Mouse (Mus musculus) gastrocnemius, adult 8-10 months (tissue): Measurements from ENCODE around the gene Atp6ap1l. TPM values are rescaled to one million over a fixed set of nuclear protein-coding genes. Genes with fewer than 3 reads are reported as not detected.

Experiments
- DNase-seq, 2 experiments: peaks; one replicate each; pipeline ENCODE4 v3.0.0; 2022; ENCODE audit warnings: low spot score in 2 of 2
- total RNA-seq, 4 experiments: library from RNA; stranded (reverse); gene quantifications; 2 replicates each; pipeline ENCODE4 v1.2.4; 2022

Gene Atp6ap1l
- total RNA-seq, 4 experiments from 2014 or later, result not detected

DNA sequence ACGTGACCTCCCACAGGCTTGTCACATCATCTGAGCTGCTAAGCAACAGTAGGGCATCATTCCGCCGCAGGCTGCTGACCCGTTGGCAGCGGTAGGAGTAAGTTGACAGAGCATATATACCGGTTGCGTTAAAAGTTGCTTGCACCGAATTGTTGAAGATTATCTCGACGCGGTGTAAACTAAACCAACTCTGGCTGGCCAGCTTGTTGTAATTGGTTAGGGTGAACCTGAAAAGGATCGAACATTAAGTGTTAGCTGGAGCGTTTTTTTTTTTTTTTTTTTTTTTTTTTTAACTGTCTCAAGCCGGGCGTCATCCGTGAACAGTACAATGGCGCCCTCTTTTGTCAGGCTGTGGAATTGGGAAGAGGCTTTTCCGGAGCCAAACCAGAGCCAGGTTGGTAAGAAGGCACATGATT, 18.6 kb downstream of the Atp6ap1l start:
- DNase-seq, result peak; percentile 47 to 52

DNA sequence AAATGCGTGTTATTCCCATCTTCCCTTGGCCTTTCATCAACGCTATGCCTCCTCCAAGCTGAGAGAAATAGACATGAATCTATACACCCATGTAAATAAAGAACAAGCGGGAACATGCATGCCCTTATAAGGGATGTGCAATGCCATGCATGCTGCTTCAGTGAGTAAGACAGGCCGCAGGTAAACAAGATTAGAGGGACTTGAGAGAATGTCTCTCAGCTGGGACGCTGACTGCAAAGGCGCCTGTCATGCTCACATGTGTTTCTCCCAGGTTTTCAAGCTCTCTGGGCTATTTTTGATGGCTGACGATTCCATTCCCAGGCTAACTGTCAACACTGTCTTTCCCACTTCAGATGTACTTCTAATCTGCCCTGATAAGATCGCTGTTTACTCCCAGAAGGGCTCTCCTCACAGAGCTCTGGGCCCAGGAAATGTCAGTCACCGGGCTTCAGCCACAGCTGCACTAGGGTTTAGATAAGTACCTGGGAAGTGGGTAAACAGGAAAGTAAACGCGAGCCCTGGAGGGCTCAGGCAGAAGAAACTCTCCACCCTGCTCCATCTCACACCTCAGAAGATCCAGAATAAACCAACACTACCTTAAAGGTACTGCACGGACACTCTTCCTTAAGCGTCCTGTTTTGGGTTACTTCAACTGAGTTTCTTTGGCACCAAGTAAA, 19.2 kb downstream of the Atp6ap1l start:
- DNase-seq, result no peak

DNA sequence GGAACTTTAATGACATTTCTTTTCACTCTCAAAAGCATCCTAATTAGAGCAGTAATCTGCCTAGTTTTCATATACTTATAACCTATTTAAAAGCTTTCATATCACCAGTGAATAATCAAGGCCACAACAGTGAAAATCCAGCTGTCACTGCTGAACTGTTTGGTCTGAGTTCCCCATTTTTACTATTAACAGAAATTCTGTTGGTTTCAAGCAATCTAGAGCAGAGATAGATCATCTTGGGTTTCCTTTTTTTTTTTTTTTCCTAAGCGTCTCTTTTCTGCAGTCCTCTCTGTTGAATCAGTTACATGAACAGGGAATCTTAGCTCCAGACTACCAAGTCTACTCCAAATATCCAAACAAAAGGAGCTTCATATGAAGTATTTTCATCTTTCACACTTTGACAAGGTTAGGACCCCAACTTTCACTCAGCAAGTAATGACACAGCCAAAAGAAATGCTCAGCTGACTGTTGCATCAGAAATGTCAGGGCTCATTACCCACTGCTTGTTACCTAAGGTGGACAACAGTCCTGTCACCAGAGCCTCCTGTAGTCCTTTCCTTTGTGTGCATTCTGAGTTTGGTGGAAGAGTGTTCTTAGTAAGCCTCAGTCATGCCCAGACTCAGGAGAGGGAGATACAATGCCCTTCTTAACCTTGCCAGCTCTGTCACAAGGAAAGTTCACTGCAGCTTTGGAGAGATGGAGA, 23.3 kb downstream of the Atp6ap1l start:
- DNase-seq, result no peak

DNA sequence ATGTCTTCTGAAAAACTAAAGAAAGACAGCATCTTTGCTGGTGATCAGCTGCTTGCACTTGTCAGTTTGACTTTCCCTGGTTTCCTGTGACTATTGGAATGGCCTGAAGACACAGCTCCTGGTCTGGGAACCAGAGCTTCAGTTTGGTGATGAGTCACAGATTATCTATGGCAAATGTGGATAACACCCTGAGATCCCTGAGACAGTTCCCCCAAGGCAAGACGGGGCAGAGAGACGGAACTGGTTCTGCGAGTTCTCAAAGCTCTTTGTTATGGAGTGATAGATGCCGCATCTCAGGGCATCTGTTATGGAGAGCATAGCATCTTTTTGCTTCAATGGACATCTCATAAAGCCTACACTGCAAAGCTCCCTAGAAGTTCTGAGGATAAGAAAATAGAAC, 33.6 kb downstream of the Atp6ap1l start:
- DNase-seq, result no peak

DNA sequence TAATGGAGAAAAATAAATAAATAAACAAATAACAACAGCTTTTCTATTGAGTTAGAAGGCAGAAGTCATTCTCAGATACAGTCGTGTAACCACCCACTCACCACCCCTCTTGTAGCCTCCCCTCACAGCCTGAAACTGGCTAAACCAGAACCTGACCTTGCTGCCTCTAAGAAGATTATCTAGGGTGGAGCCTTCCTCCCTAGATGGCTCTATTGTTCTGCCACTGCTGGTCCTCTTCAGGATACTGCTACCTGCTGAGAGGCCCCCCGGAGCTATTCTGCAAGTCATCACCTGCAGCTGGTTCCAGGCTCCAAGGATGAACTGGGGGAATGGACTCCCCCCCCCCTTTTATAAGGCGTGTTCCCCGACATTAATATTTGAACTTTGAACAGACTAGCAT, 36.0 kb downstream of the Atp6ap1l start:
- DNase-seq, result no peak

DNA sequence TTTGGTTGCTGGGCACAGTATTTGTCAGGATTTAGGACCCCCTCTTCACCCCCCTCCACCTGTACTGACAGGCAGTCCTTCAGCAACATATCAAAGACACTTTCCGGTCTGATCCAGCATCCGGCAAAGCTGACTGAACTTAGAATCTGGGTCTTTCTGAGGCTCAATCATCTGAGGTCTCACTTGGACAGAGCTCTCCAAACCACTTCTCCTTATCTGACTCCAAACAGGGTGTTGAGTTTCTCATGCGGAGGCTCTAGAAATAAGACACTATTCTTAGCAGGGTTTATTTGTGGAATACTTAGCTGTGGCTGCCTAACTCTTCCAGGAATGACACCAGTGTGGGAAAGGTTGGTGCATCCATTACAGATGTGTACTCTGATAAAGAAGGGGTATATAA, 43.0 kb downstream of the Atp6ap1l start:
- DNase-seq, result peak in 1 of 2 experiments; percentile 4

DNA sequence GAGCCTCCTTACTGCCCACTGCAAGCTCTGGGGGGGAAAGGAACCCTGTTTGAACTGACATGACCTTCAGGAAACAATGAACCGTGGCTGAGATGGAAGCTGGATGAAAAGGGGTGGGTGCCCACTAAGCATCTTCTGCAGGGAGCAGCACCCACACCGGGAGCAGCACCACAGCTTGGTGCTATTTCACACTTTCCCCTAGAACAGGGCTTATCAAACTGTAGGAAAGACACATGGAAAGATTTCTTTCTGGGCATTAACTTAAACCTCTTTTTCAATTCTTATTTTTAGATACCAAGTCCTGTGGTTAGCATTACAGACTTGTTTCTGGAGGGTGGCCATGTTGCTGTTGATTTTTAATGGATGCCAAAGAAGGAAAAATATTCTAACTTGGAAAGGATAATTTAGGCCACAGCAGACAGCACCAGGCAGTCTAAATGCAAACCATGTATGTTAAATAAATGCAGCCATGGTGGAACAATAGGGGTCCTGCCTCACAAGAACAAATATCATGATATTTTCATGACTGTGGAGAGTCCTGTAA, 44.2 kb downstream of the Atp6ap1l start:
- DNase-seq, result no peak

DNA sequence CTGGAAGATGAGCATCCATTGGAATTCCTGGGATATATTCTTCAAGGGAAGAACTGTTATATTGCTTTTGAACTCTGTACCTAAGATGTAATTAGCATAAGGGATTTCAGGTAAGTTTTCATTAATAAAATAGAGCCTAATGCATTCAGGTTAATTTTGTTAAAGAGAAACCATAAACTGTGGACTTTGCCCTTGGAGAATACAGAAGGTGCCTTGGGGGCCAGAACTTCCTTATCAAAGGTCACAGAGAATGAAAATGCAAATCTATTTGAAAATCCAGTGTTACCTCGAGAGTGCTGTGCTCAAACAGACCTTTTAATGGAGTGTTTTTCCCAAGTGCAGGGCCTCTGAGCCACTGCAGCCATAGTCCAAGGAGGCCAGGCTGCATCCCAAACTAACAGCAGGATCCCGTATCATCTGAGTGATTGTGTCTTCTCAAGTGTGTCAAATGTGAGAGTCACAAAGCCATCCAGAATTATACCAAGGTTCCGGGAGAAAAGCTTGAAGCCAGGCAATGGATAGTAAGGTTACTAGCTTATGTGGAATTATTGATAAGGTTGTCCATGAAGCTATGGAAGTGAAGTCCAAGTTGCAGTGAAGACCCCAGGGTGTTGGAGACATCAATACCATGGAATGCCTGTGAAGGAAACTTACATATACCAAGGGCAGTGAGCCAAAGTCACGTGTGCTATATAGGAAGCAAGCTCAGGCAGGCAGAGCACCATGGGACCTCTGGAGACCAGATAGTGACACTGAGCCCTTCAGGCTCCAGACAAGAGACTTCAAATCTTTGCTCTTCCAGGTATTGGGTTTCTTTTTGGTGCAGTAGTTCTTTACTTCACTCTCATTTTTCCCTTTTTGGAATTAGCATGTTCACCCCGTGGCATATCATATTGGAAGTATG, 52.2 kb downstream of the Atp6ap1l start:
- no peak for DNase-seq

DNA sequence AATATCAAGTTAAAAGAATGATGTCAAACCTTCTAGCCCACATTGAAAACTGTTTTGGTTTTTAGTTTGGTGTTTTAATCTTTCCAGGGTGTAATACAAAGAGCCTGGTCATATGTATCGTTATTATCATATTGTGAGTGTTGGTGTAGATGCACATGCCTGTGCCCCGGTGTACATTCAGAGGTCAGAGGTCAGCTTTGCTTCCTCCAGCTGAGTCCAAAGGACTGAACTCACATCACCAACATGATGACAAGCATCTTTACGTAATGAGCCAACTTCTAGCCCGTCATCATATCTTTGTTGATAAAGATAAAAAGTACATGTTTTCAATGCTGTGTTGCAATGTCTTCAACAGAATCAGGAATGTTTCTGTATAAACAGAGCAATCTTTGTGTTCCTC, 53.4 kb downstream of the Atp6ap1l start:
- DNase-seq, result no peak

DNA sequence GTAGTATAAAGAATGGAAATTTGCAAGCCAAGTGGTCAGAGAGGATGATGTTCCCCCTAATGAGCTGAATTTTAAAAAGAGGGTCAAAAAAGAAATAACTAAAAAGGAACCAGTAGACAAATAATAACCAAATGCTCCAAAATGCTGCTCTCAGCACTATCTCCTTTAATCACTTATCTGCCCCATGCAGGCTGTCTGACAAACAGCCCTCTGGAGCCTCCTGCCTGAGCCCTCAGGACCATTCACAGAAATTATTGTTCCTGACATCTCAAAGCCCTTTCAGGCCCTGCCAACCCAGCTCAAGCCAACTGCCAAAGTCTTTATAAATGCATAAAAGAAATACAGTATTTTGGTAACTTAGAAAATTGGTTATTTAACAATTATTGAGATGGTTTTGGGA, 61.0 kb downstream of the Atp6ap1l start:
- no peak for DNase-seq

DNA sequence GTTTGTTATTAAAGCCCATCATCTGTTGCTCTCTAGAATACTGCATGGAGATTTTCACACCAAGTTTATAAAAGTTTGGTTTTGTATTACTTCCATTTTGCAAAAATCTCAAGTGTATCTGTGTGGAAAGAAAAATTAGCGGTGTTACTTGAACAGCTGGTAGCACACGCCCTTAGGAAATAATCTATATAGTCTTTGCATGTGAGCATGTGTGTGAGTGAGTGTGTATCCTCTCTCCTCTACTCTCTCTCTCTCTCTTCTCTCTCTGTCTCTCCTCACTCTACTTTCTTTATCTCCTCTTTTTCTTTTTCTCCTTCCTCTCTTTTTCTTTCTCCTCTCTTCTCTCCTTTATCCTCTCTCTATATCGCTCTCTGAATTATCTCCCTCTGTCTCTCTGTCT, 61.7 kb downstream of the Atp6ap1l start:
- DNase-seq, result no peak

DNA sequence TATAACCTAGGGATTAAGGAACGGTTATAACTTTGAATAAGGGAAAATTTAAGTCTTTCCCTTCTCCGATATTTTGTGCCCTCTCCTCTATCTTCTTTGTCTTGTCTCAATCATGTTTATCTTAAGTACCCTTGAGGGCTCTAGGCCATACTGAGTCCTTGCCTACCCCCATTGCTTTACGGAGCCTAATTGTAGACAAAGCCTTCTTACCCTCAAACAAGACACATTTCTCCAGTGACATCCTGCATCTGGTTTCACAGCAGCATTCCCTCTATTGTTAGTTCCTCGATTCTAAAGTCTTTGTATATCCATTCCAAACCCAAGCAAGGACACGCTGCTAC, 64.0 kb downstream of the Atp6ap1l start:
- no peak for DNase-seq

DNA sequence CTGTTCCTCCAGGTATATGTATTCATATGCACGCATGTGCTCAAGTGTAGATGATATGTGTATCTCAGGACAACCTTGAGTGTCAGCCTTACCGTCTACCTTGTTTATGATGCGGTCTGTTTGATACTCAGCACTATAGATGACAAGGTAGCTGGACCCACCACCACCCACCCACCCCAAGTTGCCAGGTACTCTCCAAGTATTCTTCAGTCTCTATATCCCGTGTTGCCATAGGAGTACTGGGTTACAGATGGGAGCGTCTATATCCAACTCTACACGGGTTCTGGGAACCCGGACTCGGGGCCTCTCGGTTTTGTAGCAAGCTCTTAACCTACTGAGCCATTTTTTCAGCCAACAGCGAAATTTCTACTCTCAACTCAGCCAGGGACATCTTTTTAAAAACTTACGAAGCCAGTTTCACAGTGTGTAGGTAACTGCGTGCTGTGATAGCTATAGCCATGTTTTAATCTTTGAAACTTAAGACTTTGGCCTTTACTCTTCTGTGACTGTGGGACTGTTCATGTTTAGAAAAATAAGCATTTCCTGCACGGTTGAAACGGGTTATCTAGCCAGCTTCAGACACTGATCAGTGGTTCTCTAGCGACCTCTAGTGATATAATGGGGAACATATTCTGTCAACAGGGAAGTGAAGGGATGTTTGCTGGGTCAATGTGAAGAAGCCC, 64.5 kb downstream of the Atp6ap1l start:
- no peak for DNase-seq

DNA sequence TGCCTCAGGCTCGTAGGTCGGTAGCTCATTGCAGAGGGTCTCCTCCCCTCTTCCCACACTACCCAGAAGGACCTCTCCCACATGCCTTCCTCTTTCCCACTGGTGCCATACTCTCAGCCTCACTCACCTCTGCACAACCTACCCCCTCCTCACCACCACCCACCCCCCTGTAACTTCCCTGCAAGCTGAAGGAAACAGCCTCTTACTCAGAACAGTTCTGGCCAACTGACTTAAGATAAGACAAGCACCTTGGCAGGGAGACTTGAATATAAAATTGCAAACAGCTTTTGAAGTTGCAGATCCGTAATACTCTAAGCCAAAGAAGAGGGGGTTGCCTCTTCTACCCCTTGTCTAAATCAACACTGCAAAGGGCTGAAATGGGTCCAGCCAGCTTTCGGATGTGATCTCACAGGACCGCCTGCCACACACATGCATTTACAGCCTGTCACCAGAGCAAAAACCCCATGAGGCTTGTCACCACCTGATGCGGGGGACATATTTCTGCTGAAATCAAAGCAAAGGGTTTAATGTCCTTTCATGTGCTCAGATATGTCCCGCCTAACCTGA, 71.4 kb downstream of the Atp6ap1l start:
- no peak for DNase-seq

Other genes starting within 250 kb of the Atp6ap1l start
- gene Rps23, start 17.6 kb upstream of the Atp6ap1l start, total RNA-seq, result 100 to 1,000 TPM; 134 to 205 (median 165) TPM